Mouse (Mus musculus) C2C12 (cell line): ENCODE data around the gene Arl14. TPM values are rescaled to one million over a fixed set of nuclear protein-coding genes. Genes with fewer than 3 reads are reported as not detected.

Experiments
- H3K27me3 ChIP-seq: one replicate; pipeline ENCODE4 v1.6.1; 2011; ENCODE audit not compliant: control insufficient read depth, insufficient read depth, insufficient read length
- H3K36me3 ChIP-seq: one replicate; pipeline ENCODE4 v1.6.1; 2011; ENCODE audit not compliant: control insufficient read depth, insufficient read depth
- H3K4me3 ChIP-seq: one replicate; pipeline ENCODE4 v1.5.1; 2011; ENCODE audit warnings: mild to moderate bottlenecking, control low read depth; ENCODE audit not compliant: poor library complexity, insufficient read depth, severe bottlenecking
- H3K79me2 ChIP-seq: one replicate; pipeline ENCODE4 v1.6.1; 2011; ENCODE audit not compliant: control insufficient read depth, insufficient read depth
- H3K79me3 ChIP-seq: one replicate; pipeline ENCODE4 v1.6.1; 2011; ENCODE audit warnings: low read depth, control low read depth
- H3ac ChIP-seq: one replicate; pipeline ENCODE3; 2011; ENCODE audit warnings: low read depth; ENCODE audit not compliant: control insufficient read depth, insufficient read length
- CEBPB ChIP-seq: IDR thresholded peaks from one replicate; pipeline ENCODE4 v1.6.1; 2011; ENCODE audit warnings: low read depth, mild to moderate bottlenecking, control low read depth, moderate library complexity
- CTCF ChIP-seq: IDR thresholded peaks from one replicate; pipeline ENCODE4 v1.5.1; 2011; ENCODE audit not compliant: control insufficient read depth, insufficient read depth, insufficient read length
- FOSL1 ChIP-seq: IDR thresholded peaks from one replicate; pipeline ENCODE4 v1.8.0; 2011; ENCODE audit warnings: mild to moderate bottlenecking, low read length; ENCODE audit not compliant: poor library complexity, insufficient read depth, severe bottlenecking
- MAX ChIP-seq: IDR thresholded peaks from one replicate; pipeline ENCODE4 v1.6.1; 2011; ENCODE audit warnings: mild to moderate bottlenecking, control low read depth
- MYOD1 ChIP-seq: IDR thresholded peaks from one replicate; pipeline ENCODE4 v1.6.1; 2011; ENCODE audit warnings: low read depth; ENCODE audit not compliant: control insufficient read depth, insufficient read length
- MYOG ChIP-seq: IDR thresholded peaks from one replicate; pipeline ENCODE4 v1.6.1; 2011; ENCODE audit not compliant: control insufficient read depth, insufficient read length; ENCODE audit errors: extremely low read depth
- USF1 ChIP-seq: IDR thresholded peaks from one replicate; pipeline ENCODE4 v1.6.1; 2011; ENCODE audit warnings: low read depth, mild to moderate bottlenecking, control low read depth, moderate library complexity
- polyA plus RNA-seq: library from polyadenylated mRNA; unstranded; fragments of >200 nt; fragmentation: generic; extraction: Trizol; gene quantifications from one replicate; pipeline ENCODE4 v1.2.1, GENCODE M21; 2012; ENCODE audit warnings: missing spikeins

Arl14 gene
- polyA plus RNA-seq, 1 experiment = not detected

GRCm38 (mm10) chr3:69195251-69195650, 27.0 kb upstream of the Arl14 start:
- TF ChIP-seq CEBPB (no peak), MYOG (no peak), MAX (no peak), FOSL1 (no peak), MYOD1 (no peak), USF1 (no peak), CTCF (no peak)
- Histone ChIP-seq H3K27me3 (no peaks in the 10 kb centered on the region), H3K4me3 (no peak overlapping the region), H3ac (no peak overlapping the region), H3K36me3 (no peaks in the 10 kb centered on the region), H3K79me2 (no peaks in the 10 kb centered on the region), H3K79me3 (no peaks in the 10 kb centered on the region)

- Histone ChIP-seq H3K79me3 (no peaks in the 10 kb centered on the region), H3K79me2 (no peaks in the 10 kb centered on the region), H3K27me3 (no peaks in the 10 kb centered on the region), H3K4me3 (no peak overlapping the region), H3K36me3 (no peaks in the 10 kb centered on the region), H3ac (no peak overlapping the region)
- no peak for TF ChIP-seq MYOD1
- TF ChIP-seq FOSL1 = no peak
- TF ChIP-seq CEBPB = no peak
- TF ChIP-seq MYOG = no peak
- TF ChIP-seq MAX = no peak
Measured at GRCm38 (mm10) chr3:69198098-69198497, 24.1 kb upstream of the Arl14 start.

- no peaks in the 10 kb centered on the region for H3K79me3 ChIP-seq
- H3K79me2 ChIP-seq = no peaks in the 10 kb centered on the region
- H3K4me3 ChIP-seq = no peak overlapping the region
- no peaks in the 10 kb centered on the region for H3K27me3 ChIP-seq
- TF ChIP-seq USF1 (peak; percentile 31), MYOG (no peak)
- no peak overlapping the region for H3ac ChIP-seq
- no peaks in the 10 kb centered on the region for H3K36me3 ChIP-seq
Measured at GRCm38 (mm10) chr3:69200251-69200650, 22.0 kb upstream of the Arl14 start.

GRCm38 (mm10) chr3:69201206-69201605, 21.0 kb upstream of the Arl14 start:
- no peaks in the 10 kb centered on the region for H3K79me2 ChIP-seq
- no peaks in the 10 kb centered on the region for H3K36me3 ChIP-seq
- no peaks in the 10 kb centered on the region for H3K27me3 ChIP-seq
- H3ac ChIP-seq = no peak overlapping the region
- no peaks in the 10 kb centered on the region for H3K79me3 ChIP-seq
- TF ChIP-seq MAX (no peak), FOSL1 (no peak), USF1 (no peak), CEBPB (no peak), MYOG (no peak), CTCF (no peak), MYOD1 (no peak)
- no peak overlapping the region for H3K4me3 ChIP-seq

GRCm38 (mm10) chr3:69202876-69203275, 19.3 kb upstream of the Arl14 start:
- no peak overlapping the region for H3K4me3 ChIP-seq
- no peaks in the 10 kb centered on the region for H3K79me3 ChIP-seq
- no peaks in the 10 kb centered on the region for H3K27me3 ChIP-seq
- H3K79me2 ChIP-seq = no peaks in the 10 kb centered on the region
- TF ChIP-seq CTCF (no peak), MAX (no peak), USF1 (no peak), MYOD1 (no peak), CEBPB (no peak), FOSL1 (no peak), MYOG (no peak)
- H3ac ChIP-seq = no peak overlapping the region
- H3K36me3 ChIP-seq = no peaks in the 10 kb centered on the region

GRCm38 (mm10) chr3:69205266-69206054, 16.8 kb upstream of the Arl14 start:
- H3K4me3 ChIP-seq = no peak overlapping the region
- TF ChIP-seq MAX (no peak), USF1 (no peak), CEBPB (no peak), MYOD1 (no peak), MYOG (no peak), FOSL1 (no peak), CTCF (no peak)

More at GRCm38 (mm10) chr3:69205266-69206054, 16.8 kb upstream of the Arl14 start:
- H3K79me2 ChIP-seq = no peaks in the 10 kb centered on the region
- H3K79me3 ChIP-seq = no peaks in the 10 kb centered on the region
- no peak overlapping the region for H3ac ChIP-seq
- no peaks in the 10 kb centered on the region for H3K36me3 ChIP-seq
- no peaks in the 10 kb centered on the region for H3K27me3 ChIP-seq
